Mouse (Mus musculus) CH12.LX (cell line): ENCODE results near the gene Lzts3. TPM values are rescaled to one million over a fixed set of nuclear protein-coding genes. Genes with fewer than 3 reads are reported as not detected.

Experiments
- DNase-seq: peaks from one replicate; pipeline ENCODE4 v3.0.0-alpha.2; 2013; ENCODE audit errors: extremely low read depth
- H3K27ac ChIP-seq: 2 replicates; pipeline ENCODE4 v1.5.1; 2012; ENCODE audit warnings: low read depth, mild to moderate bottlenecking, control low read depth, moderate library complexity; ENCODE audit not compliant: insufficient read depth
- H3K27me3 ChIP-seq: replicated peaks from 2 replicates; pipeline ENCODE3; 2012; ENCODE audit warnings: inconsistent platforms
- H3K36me3 ChIP-seq, 2 experiments: replicated peaks in 1 of 2; 2 replicates each; pipeline versions ENCODE3 to v1.6.1; 2012; ENCODE audit warnings: inconsistent platforms in 1 of 2, low read length in 1 of 2, mild to moderate bottlenecking in 1 of 2, mixed read lengths in 1 of 2, moderate library complexity in 1 of 2; ENCODE audit not compliant: control insufficient read depth in 1 of 2, insufficient read depth in 1 of 2
- H3K4me1 ChIP-seq, 2 experiments: 2 replicates each; pipeline ENCODE4 v1.6.1; 2012; ENCODE audit warnings: inconsistent platforms in 1 of 2, moderate library complexity in 1 of 2; ENCODE audit not compliant: insufficient read depth in 2 of 2, control insufficient read depth in 1 of 2
- H3K4me2 ChIP-seq: 2 replicates; pipeline ENCODE4 v1.6.1; 2012; ENCODE audit warnings: low read depth, mild to moderate bottlenecking, control low read depth; ENCODE audit not compliant: poor library complexity, insufficient read depth, severe bottlenecking
- H3K4me3 ChIP-seq, 3 experiments: fragments of 150-350 bp in 1 of 3; sonication (generic) in 1 of 3; replicated peaks in 1 of 3; 2 replicates each; pipeline versions ENCODE3 to v1.5.1; 2011 to 2012; ENCODE audit warnings: low read depth in 2 of 3, low read length in 2 of 3, mild to moderate bottlenecking in 2 of 3, moderate library complexity in 2 of 3, control low read depth in 1 of 3, improper control_type of control experiment in 1 of 3, inconsistent platforms in 1 of 3, mixed read lengths in 1 of 3; ENCODE audit not compliant: poor library complexity in 1 of 3
- H3K79me2 ChIP-seq: replicated peaks from 2 replicates; pipeline ENCODE4 v1.6.1; 2012; ENCODE audit warnings: mild to moderate bottlenecking, moderate library complexity; ENCODE audit not compliant: control insufficient read depth, poor library complexity, insufficient read depth, severe bottlenecking; ENCODE audit errors: extremely low read depth
- H3K9ac ChIP-seq: 2 replicates; pipeline ENCODE4 v1.6.1; 2012; ENCODE audit warnings: low read depth, mild to moderate bottlenecking, control low read depth, moderate library complexity; ENCODE audit not compliant: insufficient read depth
- H3K9me3 ChIP-seq: replicated peaks from 2 replicates; pipeline ENCODE3; 2012; ENCODE audit warnings: low read length, inconsistent platforms, mixed read lengths
- ETS1 ChIP-seq: conservative IDR thresholded peaks from 2 replicates; pipeline ENCODE4 v1.6.1; 2012; ENCODE audit warnings: low read depth, mild to moderate bottlenecking, inconsistent platforms, low read length, improper control_type of control experiment, moderate library complexity
- dilution Hi-C: fragments of 300-500 bp; cut with MboI; formaldehyde crosslinking; loops from 2 replicates; pipeline ENCODE4 v1.14.3; 2020; ENCODE audit warnings: low sequenced_read_pairs; ENCODE audit not compliant: extremely low pct_unique_long_range_greater_than_20kb, extremely low pct_ligation_motif_present
- in situ Hi-C: fragments of 300-500 bp; cut with MboI; formaldehyde crosslinking; loops from 3 replicates; pipeline ENCODE4 v1.14.3; 2019; ENCODE audit warnings: low sequenced_read_pairs, low pct_ligation_motif_present, low pct_unique_long_range_greater_than_20kb, mixed read lengths
- polyA plus RNA-seq: library from polyadenylated mRNA; unstranded; fragments of >175 nt; gene quantifications from 2 replicates; pipeline ENCODE4 v1.2.1, GENCODE M21; 2012; ENCODE audit warnings: low read depth; ENCODE audit not compliant: insufficient read length
- total RNA-seq, 2 experiments: library from RNA; depleted of rRNA; stranded (reverse); fragments of 300-350 nt in 1 of 2; fragments of >200 nt in 1 of 2; gene quantifications; 2 replicates each; pipeline ENCODE4 v1.2.3; 2012 to 2014

The Lzts3 gene
- total and polyA plus RNA-seq, 3 experiments: 1.5 to 4.2 (median 3.9) TPM

- H3K36me3 ChIP-seq: peaks cover 0 to under 1% of the 10 kb centered on the region in 2 experiments
- H3K9me3 ChIP-seq: no peaks in the 10 kb centered on the region
- H3K4me2 ChIP-seq: no peak overlapping the region
- in situ Hi-C loops (no loop called here), dilution Hi-C loops (no loop called here)
- no peaks in the 10 kb centered on the region for H3K79me2 ChIP-seq
- no peak overlapping the region for H3K9ac ChIP-seq
- H3K27me3 ChIP-seq: peaks cover 20% of the 10 kb centered on the region
- no peak overlapping the region for H3K4me3 ChIP-seq
- no peak for TF ChIP-seq ETS1
- H3K27ac ChIP-seq: no peak overlapping the region
- no peak for DNase-seq
- 0 out of 4 replicates have a peak, but pooled peaks cover 0 to 3% of the 10 kb centered on the region in 2 experiments for H3K4me1 ChIP-seq
Observed at GRCm38 (mm10) chr2:130583902-130584560, 58.6 kb downstream of the Lzts3 start.

Other genes with a start within 250 kb of the Lzts3 start
- gene Cpxm1, start 245.2 kb downstream of the Lzts3 start, total RNA-seq (2012; rRNA removed): 0.08 and 0.13 TPM in 2 replicates
- gene Cpxm1, start 245.2 kb downstream of the Lzts3 start, total RNA-seq (2014; rRNA removed): 0.20 and 0.35 TPM in 2 replicates
- gene Cpxm1, start 245.2 kb downstream of the Lzts3 start, polyA plus RNA-seq: 0.27 and 0.31 TPM in 2 replicates
- gene Gm28372, start 237.6 kb downstream of the Lzts3 start, total RNA-seq (2012; rRNA removed): not detected in 2 replicates
- not detected in 2 replicates for gene Gm28372, start 237.6 kb downstream of the Lzts3 start, total RNA-seq (2014; rRNA removed)
- 0.23 TPM in 1 of 2 replicates, not detected in the other for gene Gm28372, start 237.6 kb downstream of the Lzts3 start, polyA plus RNA-seq
- not detected in 2 replicates for gene 1700020A23Rik, start 237.5 kb downstream of the Lzts3 start, total RNA-seq (2012; rRNA removed)
- gene 1700020A23Rik, start 237.5 kb downstream of the Lzts3 start, total RNA-seq (2014; rRNA removed): not detected in 2 replicates
- gene 1700020A23Rik, start 237.5 kb downstream of the Lzts3 start, polyA plus RNA-seq: not detected in 2 replicates
- gene Tmem239, start 236.3 kb downstream of the Lzts3 start, total RNA-seq (2012; rRNA removed): not detected in 2 replicates
- gene Tmem239, start 236.3 kb downstream of the Lzts3 start, total RNA-seq (2014; rRNA removed): not detected in 2 replicates
- gene Tmem239, start 236.3 kb downstream of the Lzts3 start, polyA plus RNA-seq: not detected in 2 replicates
- gene Vps16, start 218.5 kb downstream of the Lzts3 start, total RNA-seq (2012; rRNA removed): 105 and 119 TPM in 2 replicates
- 76.7 and 98.4 TPM in 2 replicates for gene Vps16, start 218.5 kb downstream of the Lzts3 start, total RNA-seq (2014; rRNA removed)
- 113 and 141 TPM in 2 replicates for gene Vps16, start 218.5 kb downstream of the Lzts3 start, polyA plus RNA-seq
- 13.3 and 15.3 TPM in 2 replicates for gene Pced1a, start 218.1 kb downstream of the Lzts3 start, total RNA-seq (2012; rRNA removed)
- gene Pced1a, start 218.1 kb downstream of the Lzts3 start, total RNA-seq (2014; rRNA removed): 9.6 and 11.6 TPM in 2 replicates
- gene Pced1a, start 218.1 kb downstream of the Lzts3 start, polyA plus RNA-seq: 15.6 and 17.1 TPM in 2 replicates
- 36.0 and 38.5 TPM in 2 replicates for gene Ptpra, start 192.5 kb downstream of the Lzts3 start, total RNA-seq (2012; rRNA removed)
- gene Ptpra, start 192.5 kb downstream of the Lzts3 start, total RNA-seq (2014; rRNA removed): 38.5 and 40.4 TPM in 2 replicates
- gene Ptpra, start 192.5 kb downstream of the Lzts3 start, polyA plus RNA-seq: 67.5 and 73.3 TPM in 2 replicates
- gene Mrps26, start 79.1 kb downstream of the Lzts3 start, total RNA-seq (2012; rRNA removed): 68.7 and 83.2 TPM in 2 replicates
- gene Mrps26, start 79.1 kb downstream of the Lzts3 start, total RNA-seq (2014; rRNA removed): 71.4 and 74.7 TPM in 2 replicates
- gene Mrps26, start 79.1 kb downstream of the Lzts3 start, polyA plus RNA-seq: 101 and 137 TPM in 2 replicates
- not detected in 2 replicates for gene Oxt, start 66.6 kb downstream of the Lzts3 start, total RNA-seq (2012; rRNA removed)
- gene Oxt, start 66.6 kb downstream of the Lzts3 start, total RNA-seq (2014; rRNA removed): not detected in 2 replicates
- not detected in 2 replicates for gene Oxt, start 66.6 kb downstream of the Lzts3 start, polyA plus RNA-seq
- not detected in 2 replicates for gene Avp, start 60.2 kb downstream of the Lzts3 start, total RNA-seq (2012; rRNA removed)
- gene Avp, start 60.2 kb downstream of the Lzts3 start, total RNA-seq (2014; rRNA removed): not detected in 2 replicates
- gene Avp, start 60.2 kb downstream of the Lzts3 start, polyA plus RNA-seq: not detected in 2 replicates
- gene Fastkd5, start 12.8 kb downstream of the Lzts3 start, total RNA-seq (2012; rRNA removed): 6.0 and 9.7 TPM in 2 replicates
- 13.4 and 14.8 TPM in 2 replicates for gene Fastkd5, start 12.8 kb downstream of the Lzts3 start, total RNA-seq (2014; rRNA removed)
- gene Fastkd5, start 12.8 kb downstream of the Lzts3 start, polyA plus RNA-seq: 7.3 and 9.1 TPM in 2 replicates
- gene Ubox5, start 12.8 kb downstream of the Lzts3 start, total RNA-seq (2012; rRNA removed): 6.0 and 7.0 TPM in 2 replicates
- gene Ubox5, start 12.8 kb downstream of the Lzts3 start, total RNA-seq (2014; rRNA removed): 4.6 and 5.5 TPM in 2 replicates
- gene Ubox5, start 12.8 kb downstream of the Lzts3 start, polyA plus RNA-seq: 10.2 and 10.6 TPM in 2 replicates
- 72.7 and 77.9 TPM in 2 replicates for gene Ddrgk1, start 21.9 kb upstream of the Lzts3 start, total RNA-seq (2012; rRNA removed)
- gene Ddrgk1, start 21.9 kb upstream of the Lzts3 start, total RNA-seq (2014; rRNA removed): 50.4 and 51.7 TPM in 2 replicates
- 93.1 and 114 TPM in 2 replicates for gene Ddrgk1, start 21.9 kb upstream of the Lzts3 start, polyA plus RNA-seq
- gene Itpa, start 24.8 kb upstream of the Lzts3 start, total RNA-seq (2012; rRNA removed): 59.1 and 89.6 TPM in 2 replicates
- gene Itpa, start 24.8 kb upstream of the Lzts3 start, total RNA-seq (2014; rRNA removed): 121 and 123 TPM in 2 replicates
- gene Itpa, start 24.8 kb upstream of the Lzts3 start, polyA plus RNA-seq: 53.3 and 70.8 TPM in 2 replicates
- 0.21 and 0.42 TPM in 2 replicates for gene Slc4a11, start 54.7 kb upstream of the Lzts3 start, total RNA-seq (2012; rRNA removed)
- gene Slc4a11, start 54.7 kb upstream of the Lzts3 start, total RNA-seq (2014; rRNA removed): 0.27 TPM in 1 of 2 replicates, not detected in the other
- gene Slc4a11, start 54.7 kb upstream of the Lzts3 start, polyA plus RNA-seq: 0.19 and 0.30 TPM in 2 replicates